Mouse (Mus musculus): ENCODE results near the gene Rnf115.

- no peak for TF ChIP-seq POLR2A (IDR thresholded peaks at IDR 0.05; ENCODE audit: insufficient read depth, low read depth, low read length)
- TF ChIP-seq CTCF (IDR thresholded peaks at IDR 0.05) = no peak
Measured at GRCm38 (mm10) chr3:96737013-96737740, 9.7 kb downstream of the Rnf115 start.

All from heart, adult 2 months (tissue).